Mouse (Mus musculus) urinary bladder, postnatal 36 days (tissue): ENCODE results near the gene E030018B13Rik.

ENCODE experiments used
- DNase-seq, 2 experiments: peaks; one replicate each; pipeline ENCODE4 v3.0.0; 2022; ENCODE audit warnings: low spot score in 2 of 2, mixed read lengths in 1 of 2

Gene E030018B13Rik

DNA sequence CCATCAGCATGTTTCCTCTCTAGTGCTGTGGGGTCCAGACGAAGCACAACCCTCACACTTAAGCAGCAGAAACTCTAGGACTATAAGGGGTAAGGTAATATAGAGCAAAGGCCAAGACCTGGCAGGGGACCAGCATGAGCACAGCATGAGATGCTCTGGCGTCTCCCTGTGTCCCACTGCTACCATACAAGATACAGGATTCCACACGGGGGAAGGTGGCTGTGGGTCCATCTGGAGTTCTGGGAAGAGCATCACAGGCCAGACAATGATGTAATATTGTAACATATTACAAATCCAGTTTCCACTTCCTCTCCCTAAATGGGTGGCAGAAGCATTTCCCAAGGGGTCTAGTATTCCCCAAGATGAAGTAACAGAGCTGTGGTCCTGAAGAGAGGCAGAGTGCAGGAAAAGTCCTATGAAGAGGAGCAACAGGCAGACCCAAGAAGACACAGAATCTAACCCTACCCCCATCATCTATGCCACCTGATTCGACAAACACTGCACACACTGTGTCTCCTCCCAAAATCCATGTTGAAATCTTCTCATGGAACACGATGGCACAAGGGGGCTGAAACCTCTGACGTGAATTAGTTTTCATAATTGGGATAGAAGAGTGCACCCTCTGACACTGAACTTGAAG is at the start of gene E030018B13Rik:
Gene E030018B13Rik, plus strand, starts transcription at position 590 of the 640 bp plus-strand sequence.
- no peak for DNase-seq

DNA sequence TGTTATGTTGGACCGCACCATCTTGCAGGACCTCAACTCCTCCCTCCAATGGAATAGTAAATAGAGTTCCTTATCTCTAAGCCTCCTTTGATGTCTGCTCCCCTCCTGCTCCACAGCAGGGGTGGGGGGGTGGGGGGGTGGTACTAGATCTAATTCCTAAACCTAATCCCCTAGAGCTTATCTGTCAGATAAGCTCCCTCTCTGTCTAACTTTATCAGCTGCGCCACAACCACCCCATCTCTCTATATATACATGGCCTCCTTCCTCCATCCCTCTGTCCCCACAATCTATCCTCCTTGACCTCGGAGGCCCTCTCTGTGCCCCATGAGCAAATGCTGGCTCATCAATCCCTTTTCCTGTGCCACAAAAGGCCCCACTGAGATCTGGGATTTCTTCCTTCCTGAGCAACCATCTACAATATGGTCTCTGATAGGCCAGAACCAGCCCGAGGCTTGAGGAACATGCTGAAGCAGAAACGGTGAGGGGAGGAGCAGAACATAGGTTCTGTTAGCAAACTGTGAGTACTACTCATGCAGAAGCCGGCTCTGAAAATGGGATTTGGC is 48.2 kb upstream of the E030018B13Rik start:
- DNase-seq: no peak

DNA sequence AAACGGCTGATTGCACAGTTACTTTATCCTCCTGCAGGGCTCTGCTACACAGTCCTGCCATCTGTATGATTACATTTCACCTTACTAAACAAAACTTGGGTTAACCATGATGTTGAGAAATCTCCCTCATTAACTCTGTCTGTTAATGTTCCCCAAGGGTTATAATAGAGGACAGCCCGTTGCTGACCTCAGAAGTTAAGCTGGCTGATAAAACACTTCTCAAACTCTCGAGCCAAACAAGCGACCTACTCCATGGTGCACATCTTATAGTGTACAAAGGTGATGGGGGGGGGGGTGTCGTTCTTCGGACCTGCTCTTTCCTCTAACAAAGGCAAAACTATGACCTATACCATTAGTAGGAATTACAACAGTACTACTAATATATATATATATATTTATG is 45.0 kb upstream of the E030018B13Rik start:
- DNase-seq: no peak

DNA sequence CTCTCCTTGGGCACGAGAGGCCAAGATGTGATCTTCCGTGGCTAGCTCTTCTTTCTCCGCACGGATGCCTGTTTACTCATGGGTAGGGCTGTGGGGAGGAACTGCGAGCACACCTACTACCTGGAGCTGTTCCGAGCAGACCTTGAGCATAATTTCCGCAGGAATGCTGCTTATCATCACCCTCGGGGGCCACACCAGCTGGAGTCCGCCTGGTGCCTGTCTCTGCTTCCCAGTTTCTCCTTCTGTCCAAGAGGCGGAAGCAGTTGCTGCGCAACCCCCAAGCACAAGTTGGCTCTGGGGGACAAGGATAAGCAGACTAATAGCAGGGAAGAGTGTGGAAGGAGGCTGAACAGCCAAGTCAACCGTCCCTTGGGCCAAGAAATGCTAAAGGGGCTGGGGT is 42.8 kb upstream of the E030018B13Rik start:
- no peak for DNase-seq

DNA sequence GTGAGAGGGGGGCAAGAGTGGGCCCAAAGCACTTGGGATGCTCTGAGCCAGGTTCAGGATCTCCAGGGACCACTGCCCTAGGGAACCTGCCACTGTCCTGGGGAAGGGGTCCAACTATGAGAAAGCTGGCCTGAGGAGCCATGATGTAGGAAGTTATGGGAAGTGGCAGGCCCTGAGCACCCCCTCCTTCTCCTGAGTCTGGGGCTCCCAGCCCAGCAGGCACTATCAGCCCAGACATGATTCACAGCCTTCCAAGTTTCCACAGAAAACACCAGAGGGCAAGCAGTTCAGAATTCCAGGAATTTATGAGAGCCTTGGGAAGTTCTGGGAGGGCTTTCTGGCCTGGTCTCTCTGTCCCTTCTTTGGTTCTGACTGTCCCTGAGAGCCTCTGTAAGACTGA is 41.0 kb upstream of the E030018B13Rik start:
- DNase-seq: no peak

DNA sequence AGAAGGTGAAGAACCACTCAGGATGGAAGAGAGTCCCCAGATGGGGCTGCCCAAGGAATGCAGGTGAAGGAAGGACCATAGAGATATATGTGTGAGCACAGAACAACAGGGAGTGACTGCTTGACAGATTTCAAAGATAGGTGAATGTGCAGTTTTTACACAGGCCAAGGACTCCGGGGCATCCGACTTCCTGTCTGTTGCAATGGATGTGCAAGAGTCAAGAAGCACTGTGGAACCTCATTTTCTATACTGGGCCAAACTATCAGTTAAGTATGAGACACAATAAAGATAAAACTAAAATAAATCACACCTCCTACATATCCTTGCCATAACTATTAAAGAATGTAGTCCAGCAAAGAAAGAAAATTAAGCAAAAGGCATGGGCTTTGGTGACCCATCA is 40.0 kb upstream of the E030018B13Rik start:
- no peak for DNase-seq

DNA sequence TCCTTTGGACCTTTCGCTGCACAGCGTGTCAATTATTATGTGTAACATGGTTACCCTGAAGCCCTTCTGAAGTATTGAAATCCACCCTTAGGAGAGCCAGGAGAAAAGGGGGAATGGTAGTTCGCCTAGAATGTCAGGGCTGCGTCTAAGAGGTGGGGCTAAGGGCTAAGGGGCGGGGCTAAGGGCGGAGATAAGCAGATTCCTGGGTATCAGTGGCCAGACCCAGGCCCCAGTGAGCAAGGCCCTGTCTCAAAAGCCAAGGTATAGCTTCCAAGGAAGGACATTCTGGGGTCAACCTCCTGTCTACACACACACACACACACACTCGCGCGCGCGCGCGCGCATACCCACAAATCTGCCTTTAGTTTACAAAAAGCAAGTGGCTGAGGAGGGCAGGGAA is 39.0 kb upstream of the E030018B13Rik start:
- no peak for DNase-seq

DNA sequence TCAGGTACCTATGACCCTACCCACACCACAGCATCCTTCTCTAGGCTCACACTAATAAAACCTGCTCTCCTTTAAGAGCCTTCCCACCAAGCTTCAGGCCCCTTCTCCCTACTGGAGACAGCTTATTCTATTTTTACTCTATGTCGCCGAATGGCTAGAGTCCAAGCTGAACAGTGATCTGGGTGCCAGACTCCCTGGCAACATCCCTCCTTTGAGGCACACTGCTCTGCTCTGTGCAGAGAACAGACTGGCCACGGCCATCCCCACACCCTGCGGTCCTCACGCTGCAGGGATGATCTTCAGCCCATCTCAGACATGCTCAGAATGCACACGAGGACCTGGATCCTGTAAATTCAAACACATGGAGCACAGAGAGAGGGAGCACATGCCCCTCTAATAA is 37.1 kb upstream of the E030018B13Rik start:
- no peak for DNase-seq

DNA sequence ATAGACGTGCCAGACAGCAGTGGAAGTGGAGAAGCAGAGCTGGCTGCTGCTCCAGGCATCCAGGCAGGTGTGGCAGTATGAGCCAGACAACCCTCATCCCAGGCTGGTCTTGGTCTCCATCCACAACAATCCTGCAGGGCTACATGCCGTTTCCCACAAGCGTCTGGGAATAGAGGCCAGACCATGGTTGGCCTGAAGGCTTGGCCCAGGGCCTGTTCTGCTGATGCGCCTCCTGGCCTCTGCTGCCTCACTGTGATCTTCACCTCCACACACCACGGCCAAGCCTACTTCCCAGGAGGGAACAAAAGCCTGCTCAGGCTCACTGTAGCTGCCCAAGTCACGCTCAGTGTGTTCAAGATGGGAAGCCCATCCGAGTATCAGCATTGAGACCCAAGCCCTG is 33.9 kb upstream of the E030018B13Rik start:
- DNase-seq: no peak

DNA sequence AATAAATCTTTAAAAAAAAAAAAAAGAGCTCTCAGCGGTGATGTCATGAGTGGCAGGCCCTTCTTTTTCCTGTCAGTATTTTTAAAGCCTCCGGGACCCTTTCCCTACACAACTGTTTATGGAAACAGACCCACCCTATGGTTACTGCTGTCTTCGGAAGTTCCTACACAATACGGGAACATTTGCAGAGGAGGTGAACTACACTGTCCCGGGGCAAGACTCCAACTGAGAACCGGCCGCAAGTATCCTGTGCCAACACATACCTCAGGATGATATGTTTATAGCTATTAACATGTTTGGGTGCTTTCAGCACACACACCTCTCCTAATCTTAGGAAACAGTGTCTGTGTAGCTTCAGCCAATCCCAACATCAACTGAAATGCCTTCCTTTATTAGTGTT is 31.6 kb upstream of the E030018B13Rik start:
- DNase-seq: no peak

DNA sequence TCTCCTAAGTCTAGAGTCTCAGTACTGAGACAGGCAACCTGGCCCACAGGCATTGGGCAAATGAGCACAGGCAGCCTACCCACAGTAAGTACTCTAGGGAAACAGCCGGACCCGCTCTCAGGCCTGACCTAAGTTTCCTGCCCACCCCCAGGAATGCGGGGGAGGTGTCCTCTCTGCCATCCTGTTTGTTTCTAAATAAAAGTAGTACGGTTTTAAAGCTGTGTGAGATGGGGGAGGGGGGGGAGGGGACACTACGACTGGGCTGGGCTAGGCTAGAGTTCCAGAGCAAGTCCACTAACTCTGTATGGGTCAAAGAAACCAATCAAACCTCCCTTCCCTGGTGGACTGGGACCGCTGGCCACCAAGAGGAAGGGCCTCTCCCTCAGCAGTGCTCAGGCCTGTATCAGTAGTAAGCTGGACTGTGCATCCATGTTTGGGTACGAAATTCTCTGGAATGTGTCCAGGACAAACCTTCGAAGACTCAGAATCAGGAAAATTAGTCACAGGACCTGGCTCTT is 29.6 kb upstream of the E030018B13Rik start:
- DNase-seq: no peak

DNA sequence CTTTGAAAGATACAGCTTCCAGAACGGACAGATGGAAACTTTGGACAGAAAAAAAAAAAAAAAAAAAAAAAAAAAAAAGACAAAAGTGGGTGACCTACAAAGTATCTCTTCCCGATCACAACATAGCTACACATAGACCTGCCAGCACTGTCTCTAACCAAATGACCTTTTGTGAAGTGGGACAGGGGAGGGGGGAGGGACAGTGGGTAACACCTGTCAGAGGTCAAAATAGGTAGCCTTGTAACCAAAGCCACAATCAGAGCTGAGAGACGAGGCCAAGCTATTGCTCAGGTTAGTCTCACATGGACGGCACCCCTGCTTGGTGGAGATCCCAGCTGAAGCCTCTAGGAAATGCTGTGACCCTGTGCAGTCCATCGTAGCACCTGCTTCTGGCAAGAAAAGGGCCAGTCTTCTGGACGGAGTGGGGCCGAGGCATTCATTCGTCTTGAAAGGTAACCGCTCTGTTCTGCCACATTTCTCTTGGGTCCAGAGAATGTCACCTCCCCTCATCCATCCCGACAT is 29.0 kb upstream of the E030018B13Rik start:
- DNase-seq: no peak

DNA sequence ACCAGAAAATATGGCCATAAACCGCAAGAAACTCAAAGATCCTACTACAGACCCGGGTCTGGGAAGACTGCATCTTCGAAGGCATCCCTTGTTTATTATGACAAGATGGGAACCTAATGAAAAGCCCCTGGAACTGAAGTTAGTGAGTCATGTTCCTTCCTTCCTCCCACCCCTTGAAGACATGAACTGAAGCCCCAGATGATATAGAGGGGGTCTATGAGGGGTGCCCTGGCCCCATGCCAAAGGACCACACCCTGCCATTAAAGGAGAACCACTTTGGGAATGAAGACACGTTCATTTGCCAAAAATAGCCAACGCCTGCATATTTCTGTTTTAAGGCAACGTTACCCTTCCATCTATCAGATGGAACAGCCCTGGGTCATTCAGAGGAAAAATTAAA is 28.0 kb upstream of the E030018B13Rik start:
- no peak for DNase-seq

DNA sequence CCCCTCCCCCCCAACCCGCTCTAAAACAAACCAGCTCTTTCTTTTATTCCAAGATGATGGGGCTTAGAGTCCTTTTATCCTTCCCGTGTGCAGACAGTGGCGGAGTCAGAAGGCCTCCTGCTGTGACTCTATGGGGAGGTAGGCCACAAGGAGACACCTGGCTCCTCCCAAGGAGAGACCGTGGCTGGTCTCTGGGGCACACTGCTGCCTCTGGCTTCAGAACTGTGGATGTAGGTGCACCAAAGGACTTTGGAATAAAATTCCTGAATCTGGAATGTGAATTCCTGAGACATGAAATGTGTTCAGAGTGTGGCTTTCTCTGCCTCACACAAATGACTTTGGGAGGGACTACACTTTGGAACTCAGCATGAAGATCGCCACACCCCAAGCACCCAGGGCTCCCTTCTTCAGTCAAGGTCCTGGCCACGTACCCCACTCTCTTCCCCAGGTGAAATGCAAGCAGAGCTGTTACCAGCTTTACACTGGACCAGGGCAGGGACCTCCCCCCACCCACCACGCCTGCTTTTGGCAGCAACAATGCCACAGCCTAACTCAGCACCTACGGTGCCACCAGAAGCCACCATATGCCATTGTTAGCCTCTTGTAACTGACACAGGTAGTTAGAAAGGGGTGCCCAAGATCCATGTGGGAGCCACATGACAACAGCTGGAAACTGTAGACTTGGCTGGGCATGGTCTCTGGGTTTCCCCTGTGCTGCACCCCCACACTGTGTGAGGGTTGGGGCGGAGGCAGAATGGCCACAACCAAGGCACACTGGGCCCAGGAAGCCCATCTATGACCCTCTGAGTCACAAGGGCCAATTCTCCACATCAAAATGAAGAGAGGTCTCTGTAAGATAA is 27.3 kb upstream of the E030018B13Rik start:
- no peak for DNase-seq

DNA sequence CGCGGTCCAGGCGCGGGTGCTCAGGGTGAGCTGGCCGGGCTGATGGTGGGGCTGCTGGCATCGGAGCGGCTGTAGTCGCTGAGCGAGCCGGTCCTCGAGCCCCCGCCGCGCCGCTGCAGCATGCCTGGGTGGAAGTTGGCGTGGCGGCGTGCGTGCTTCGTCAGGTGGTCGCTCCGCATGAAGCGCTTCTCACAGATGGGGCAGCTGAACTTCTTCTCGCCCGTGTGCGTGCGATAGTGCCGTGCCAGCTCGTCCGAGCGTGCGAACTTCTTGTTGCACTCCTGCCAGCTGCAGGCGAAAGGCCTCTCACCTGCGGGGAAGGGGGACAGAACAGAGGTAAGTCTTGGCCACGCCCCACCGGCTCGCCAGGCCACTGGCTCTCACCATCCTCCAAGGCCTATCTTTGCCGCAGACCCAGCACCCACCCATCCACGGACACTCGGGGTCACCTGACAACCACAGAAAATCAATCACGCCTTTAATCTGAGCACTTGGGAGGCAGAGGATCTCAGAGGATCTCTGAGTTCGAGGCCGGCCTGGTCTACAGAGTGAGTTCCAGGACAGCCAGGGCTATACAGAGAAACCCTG is 25.1 kb upstream of the E030018B13Rik start:
- DNase-seq: no peak

DNA sequence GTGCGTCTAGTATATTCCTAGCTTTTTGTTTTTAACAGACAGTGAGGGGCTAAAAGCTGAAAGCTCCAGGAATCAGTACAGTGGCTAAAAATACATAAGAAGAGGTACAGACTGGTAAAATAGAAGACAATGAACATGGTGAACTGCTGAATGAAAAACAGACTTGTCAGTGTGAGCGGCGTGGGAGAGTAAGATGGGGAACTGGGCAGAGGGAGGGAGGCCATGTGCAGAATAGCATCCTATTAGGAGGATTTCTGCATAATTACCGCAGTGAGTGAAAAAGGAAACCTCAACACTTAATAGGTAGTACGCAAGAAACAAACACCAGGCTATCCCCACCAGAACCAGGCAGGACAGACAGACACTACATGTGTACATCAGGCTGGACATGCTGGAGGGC is 23.5 kb upstream of the E030018B13Rik start:
- no peak for DNase-seq

DNA sequence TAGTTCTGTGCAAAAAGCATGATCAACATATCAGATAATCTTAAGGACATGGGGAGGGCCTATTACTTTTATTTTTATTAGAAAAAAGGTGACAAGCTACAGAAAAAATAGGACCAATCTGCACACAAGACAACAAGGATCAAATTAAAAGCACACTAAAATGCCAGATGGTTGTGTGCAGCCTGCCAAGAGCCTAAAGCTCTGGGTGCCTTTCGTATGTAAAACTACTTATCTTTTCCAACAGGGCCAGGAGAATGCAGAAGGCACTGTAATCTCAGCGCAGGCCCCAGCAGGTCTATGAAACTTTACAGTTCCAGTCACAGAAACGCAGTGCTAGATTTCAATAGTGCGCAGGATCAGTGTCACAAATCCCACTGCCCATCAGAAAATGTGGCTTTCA is 22.9 kb upstream of the E030018B13Rik start:
- no peak for DNase-seq

DNA sequence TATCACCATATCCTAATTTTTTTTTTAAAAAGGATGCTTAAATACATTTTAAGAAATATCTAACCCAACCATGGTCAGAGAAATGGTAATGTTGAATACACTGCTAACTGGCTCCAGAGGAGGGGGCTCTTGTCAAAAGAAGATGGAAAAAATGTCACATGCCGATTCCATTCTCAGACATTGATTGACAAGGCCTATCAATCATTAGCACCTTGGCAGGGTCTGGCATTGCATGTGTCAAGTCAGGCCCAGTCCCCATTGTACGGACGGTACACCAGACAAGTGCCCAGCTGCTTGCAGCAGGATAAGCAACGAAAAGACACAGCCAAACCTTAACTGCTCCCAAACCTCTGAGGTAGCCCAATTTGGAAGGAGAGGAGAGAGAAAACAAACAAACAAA is 22.0 kb upstream of the E030018B13Rik start:
- DNase-seq: no peak

DNA sequence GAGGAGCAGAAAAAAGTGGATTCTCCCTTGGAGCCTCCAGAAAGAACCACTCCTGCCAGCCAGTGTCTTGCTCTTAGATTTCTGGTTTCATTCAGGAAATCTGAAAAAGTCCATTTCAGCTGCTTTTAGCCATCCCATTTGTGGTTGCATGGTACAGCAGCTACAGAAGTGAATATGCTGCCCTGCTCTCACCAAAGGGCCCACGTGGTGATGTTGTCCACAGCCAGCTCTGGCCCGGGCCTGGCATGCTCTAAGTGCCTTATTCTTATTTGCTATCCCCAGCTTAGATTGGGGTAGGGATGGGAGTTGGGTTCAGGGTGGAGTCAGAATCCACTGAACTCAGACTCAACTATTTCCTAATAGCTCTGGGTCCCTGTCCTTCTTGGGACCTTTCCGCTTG is 21.4 kb upstream of the E030018B13Rik start:
- no peak for DNase-seq

DNA sequence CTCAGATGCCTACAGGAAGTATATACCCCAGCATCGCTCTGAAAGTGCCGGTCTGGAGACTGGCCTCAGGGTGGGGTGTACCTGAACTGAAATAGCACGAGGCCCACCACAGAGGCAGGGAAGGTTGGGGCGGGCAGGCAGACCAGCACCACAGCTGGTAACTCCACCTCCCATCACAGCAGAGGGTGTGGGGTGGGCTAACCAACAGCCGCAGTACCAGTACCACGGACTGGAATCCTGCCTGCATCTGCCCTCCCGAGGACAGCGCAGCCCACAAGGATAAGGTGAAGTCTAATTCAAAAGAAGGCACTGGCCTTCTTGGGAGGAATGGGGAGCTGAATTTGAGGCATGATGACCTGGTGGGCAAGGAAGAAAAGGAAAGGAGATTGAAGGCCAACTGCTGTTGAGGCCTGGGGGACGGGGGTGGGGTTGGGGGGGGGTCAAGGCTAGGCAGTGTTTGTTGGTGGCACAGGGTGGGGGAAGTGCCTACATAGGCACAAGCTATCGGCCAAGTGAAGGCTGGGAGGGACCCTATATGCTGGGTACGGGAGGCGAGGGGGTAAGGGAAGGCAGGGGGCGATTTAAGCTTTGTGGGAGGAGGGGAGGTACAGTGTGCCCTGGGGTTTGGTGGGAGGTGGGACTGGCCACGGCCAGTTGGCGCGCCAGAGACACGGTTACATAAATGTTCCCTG is 20.2 kb upstream of the E030018B13Rik start:
- DNase-seq: no peak

DNA sequence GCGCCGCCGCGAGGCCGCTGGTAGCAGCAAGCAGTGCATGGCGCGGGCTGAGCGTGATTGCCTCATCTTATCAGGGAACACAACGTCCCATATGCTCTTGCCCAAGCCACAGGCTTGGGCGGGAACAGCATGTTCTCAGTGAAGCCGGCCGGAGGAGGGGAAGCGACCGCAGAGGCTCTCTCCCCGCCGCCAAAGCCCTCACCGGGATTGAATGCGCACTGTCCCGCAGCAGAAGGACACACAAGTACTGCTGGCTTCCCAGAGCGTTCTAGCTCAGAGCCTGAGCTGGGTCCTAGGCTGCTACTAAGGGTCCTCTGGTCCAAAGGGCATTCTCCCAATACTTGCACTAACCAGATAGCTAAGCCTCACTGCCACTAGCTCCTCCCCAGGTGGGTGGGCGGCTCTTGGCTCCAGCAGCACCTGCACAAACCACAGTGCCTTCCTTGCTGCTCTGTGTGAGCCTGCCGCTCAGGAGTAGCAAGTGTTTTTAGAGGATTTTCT is 19.6 kb upstream of the E030018B13Rik start:
- DNase-seq: peak; percentile 75 to 95
